Mouse (Mus musculus): ENCODE data around the gene Slc5a11. TPM values are rescaled to one million over a fixed set of nuclear protein-coding genes. Genes with fewer than 3 reads are reported as not detected.

The Slc5a11 gene
- polyA plus RNA-seq, 1 experiment from 2014 or later = 0.51 TPM

GRCm38 (mm10) chr7:123191731-123192130 lies 22.8 kb upstream of the Slc5a11 start:
- H3K4me3 ChIP-seq (replicated peaks) = no peak overlapping the region
- H3K27ac ChIP-seq = no peak overlapping the region
- 91% methylated on average over 5 of the region's 5 CpGs for WGBS
- 0 out of 2 replicates have a peak, but pooled peaks have one; percentile 3 for ATAC-seq (ENCODE audit: insufficient number of reproducible peaks, insufficient read depth, low FRiP score, low TSS enrichment, low read depth)
- no peak overlapping the region for H3K4me2 ChIP-seq
- peaks cover 88% of the 10 kb centered on the region for H3K36me3 ChIP-seq
- H3K9ac ChIP-seq (replicated peaks) = no peak overlapping the region
- H3K9me3 ChIP-seq = no peaks in the 10 kb centered on the region
- H3K27me3 ChIP-seq = no peaks in the 10 kb centered on the region
- H3K4me1 ChIP-seq (replicated peaks) = no peaks in the 10 kb centered on the region

GRCm38 (mm10) chr7:123193201-123193600 lies 21.4 kb upstream of the Slc5a11 start:
- no peaks in the 10 kb centered on the region for H3K4me1 ChIP-seq (replicated peaks)
- H3K36me3 ChIP-seq = peaks cover 74% of the 10 kb centered on the region
- no peak for ATAC-seq (ENCODE audit: insufficient number of reproducible peaks, insufficient read depth, low FRiP score, low TSS enrichment, low read depth)

GRCm38 (mm10) chr7:123194696-123195095 lies 19.9 kb upstream of the Slc5a11 start:
- Histone ChIP-seq H3K9me3 (no peaks in the 10 kb centered on the region), H3K4me1 (replicated peaks) (no peaks in the 10 kb centered on the region), H3K27me3 (no peaks in the 10 kb centered on the region), H3K9ac (replicated peaks) (no peak overlapping the region), H3K4me2 (no peak overlapping the region), H3K36me3 (peaks cover 59% of the 10 kb centered on the region), H3K4me3 (replicated peaks) (no peak overlapping the region), H3K27ac (no peak overlapping the region)
- 95% methylated on average over 8 of the region's 8 CpGs for WGBS
- ATAC-seq (ENCODE audit: insufficient number of reproducible peaks, insufficient read depth, low FRiP score, low TSS enrichment, low read depth) = no peak

More at GRCm38 (mm10) chr7:123193201-123193600, 21.4 kb upstream of the Slc5a11 start:
- H3K9ac ChIP-seq (replicated peaks) = no peak overlapping the region
- H3K27me3 ChIP-seq = no peaks in the 10 kb centered on the region
- H3K27ac ChIP-seq = no peak overlapping the region
- no peak overlapping the region for H3K4me2 ChIP-seq
- H3K9me3 ChIP-seq = no peaks in the 10 kb centered on the region
- WGBS = 94% methylated on average over 12 of the region's 12 CpGs
- H3K4me3 ChIP-seq (replicated peaks) = no peak overlapping the region

- 87% methylated on average over 5 of the region's 5 CpGs for WGBS
- no peaks in the 10 kb centered on the region for H3K4me1 ChIP-seq (replicated peaks)
- no peak overlapping the region for H3K9ac ChIP-seq (replicated peaks)
- peaks cover 42% of the 10 kb centered on the region for H3K36me3 ChIP-seq
- no peaks in the 10 kb centered on the region for H3K9me3 ChIP-seq
- no peaks in the 10 kb centered on the region for H3K27me3 ChIP-seq
- ATAC-seq (ENCODE audit: insufficient number of reproducible peaks, insufficient read depth, low FRiP score, low TSS enrichment, low read depth) = no peak
- no peak overlapping the region for H3K27ac ChIP-seq
- H3K4me2 ChIP-seq = no peak overlapping the region
- no peak overlapping the region for H3K4me3 ChIP-seq (replicated peaks)
These were observed 18.1 kb upstream of the Slc5a11 start for GRCm38 (mm10) chr7:123196432-123196831.

GRCm38 (mm10) chr7:123198695-123199094 lies 15.9 kb upstream of the Slc5a11 start:
- Histone ChIP-seq H3K4me1 (replicated peaks) (no peaks in the 10 kb centered on the region), H3K4me3 (replicated peaks) (no peak overlapping the region), H3K9ac (replicated peaks) (no peak overlapping the region), H3K27ac (no peak overlapping the region), H3K36me3 (peaks cover 22% of the 10 kb centered on the region), H3K4me2 (no peak overlapping the region), H3K27me3 (no peaks in the 10 kb centered on the region), H3K9me3 (no peaks in the 10 kb centered on the region)
- WGBS = 74% methylated on average over 10 of the region's 10 CpGs
- no peak for ATAC-seq (ENCODE audit: insufficient number of reproducible peaks, insufficient read depth, low FRiP score, low TSS enrichment, low read depth)

GRCm38 (mm10) chr7:123199151-123199550 lies 15.4 kb upstream of the Slc5a11 start:
- no peak for ATAC-seq (ENCODE audit: insufficient number of reproducible peaks, insufficient read depth, low FRiP score, low TSS enrichment, low read depth)
- H3K36me3 ChIP-seq = peaks cover 19% of the 10 kb centered on the region
- no peak overlapping the region for H3K4me3 ChIP-seq (replicated peaks)
- 79% methylated on average over 3 of the region's 3 CpGs for WGBS
- H3K4me2 ChIP-seq = no peak overlapping the region
- no peak overlapping the region for H3K9ac ChIP-seq (replicated peaks)
- H3K27ac ChIP-seq = no peak overlapping the region
- H3K27me3 ChIP-seq = no peaks in the 10 kb centered on the region
- H3K9me3 ChIP-seq = no peaks in the 10 kb centered on the region
- H3K4me1 ChIP-seq (replicated peaks) = no peaks in the 10 kb centered on the region

GRCm38 (mm10) chr7:123199656-123200206 lies 14.8 kb upstream of the Slc5a11 start:
- Histone ChIP-seq H3K4me2 (no peak overlapping the region), H3K27ac (no peak overlapping the region), H3K36me3 (peaks cover 13% of the 10 kb centered on the region), H3K4me3 (replicated peaks) (no peak overlapping the region), H3K27me3 (no peaks in the 10 kb centered on the region), H3K9ac (replicated peaks) (no peak overlapping the region), H3K9me3 (no peaks in the 10 kb centered on the region), H3K4me1 (replicated peaks) (no peaks in the 10 kb centered on the region)
- ATAC-seq (ENCODE audit: insufficient number of reproducible peaks, insufficient read depth, low FRiP score, low TSS enrichment, low read depth) = no peak
- WGBS = 95% methylated on average over 15 of the region's 15 CpGs

GRCm38 (mm10) chr7:123200722-123201121 lies 13.9 kb upstream of the Slc5a11 start:
- peaks cover 3% of the 10 kb centered on the region; the same call in 1 of the 2 replicates for H3K36me3 ChIP-seq
- WGBS = 84% methylated on average over 9 of the region's 9 CpGs
- H3K9ac ChIP-seq (replicated peaks) = no peak overlapping the region
- no peaks in the 10 kb centered on the region for H3K4me1 ChIP-seq (replicated peaks)
- H3K9me3 ChIP-seq = no peaks in the 10 kb centered on the region
- no peak overlapping the region for H3K27ac ChIP-seq
- H3K27me3 ChIP-seq = no peaks in the 10 kb centered on the region
- no peak overlapping the region for H3K4me2 ChIP-seq
- no peak overlapping the region for H3K4me3 ChIP-seq (replicated peaks)
- no peak for ATAC-seq (ENCODE audit: insufficient number of reproducible peaks, insufficient read depth, low FRiP score, low TSS enrichment, low read depth)

GRCm38 (mm10) chr7:123205261-123205660 lies 9.3 kb upstream of the Slc5a11 start:
- WGBS = 34% methylated on average over 14 of the region's 14 CpGs
- Histone ChIP-seq H3K4me2 (no peak overlapping the region), H3K27ac (no peak overlapping the region), H3K4me1 (replicated peaks) (no peaks in the 10 kb centered on the region; the same call in 1 of the 2 replicates), H3K4me3 (replicated peaks) (no peak overlapping the region), H3K36me3 (no peaks in the 10 kb centered on the region), H3K9me3 (no peaks in the 10 kb centered on the region), H3K27me3 (no peaks in the 10 kb centered on the region), H3K9ac (replicated peaks) (no peak overlapping the region)
- ATAC-seq (ENCODE audit: insufficient number of reproducible peaks, insufficient read depth, low FRiP score, low TSS enrichment, low read depth) = no peak

GRCm38 (mm10) chr7:123207561-123207960 lies 7.0 kb upstream of the Slc5a11 start:
- ATAC-seq (ENCODE audit: insufficient number of reproducible peaks, insufficient read depth, low FRiP score, low TSS enrichment, low read depth) = no peak
- 80% methylated on average over 6 of the region's 6 CpGs for WGBS

GRCm38 (mm10) chr7:123209864-123210263 lies 4.7 kb upstream of the Slc5a11 start:
- Histone ChIP-seq H3K27ac (no peak overlapping the region), H3K36me3 (no peaks in the 10 kb centered on the region), H3K9ac (replicated peaks) (no peak overlapping the region), H3K4me2 (no peak overlapping the region), H3K9me3 (no peaks in the 10 kb centered on the region), H3K27me3 (no peaks in the 10 kb centered on the region), H3K4me1 (replicated peaks) (peaks cover 8% of the 10 kb centered on the region), H3K4me3 (replicated peaks) (no peak overlapping the region)
- WGBS = 69% methylated on average over 9 of the region's 9 CpGs
- no peak for ATAC-seq (ENCODE audit: insufficient number of reproducible peaks, insufficient read depth, low FRiP score, low TSS enrichment, low read depth)

More at GRCm38 (mm10) chr7:123207561-123207960, 7.0 kb upstream of the Slc5a11 start:
- Histone ChIP-seq H3K27ac (no peak overlapping the region), H3K4me2 (no peak overlapping the region), H3K9me3 (no peaks in the 10 kb centered on the region), H3K9ac (replicated peaks) (no peak overlapping the region), H3K4me1 (replicated peaks) (no peaks in the 10 kb centered on the region; the same call in 1 of the 2 replicates), H3K36me3 (no peaks in the 10 kb centered on the region), H3K27me3 (no peaks in the 10 kb centered on the region), H3K4me3 (replicated peaks) (no peak overlapping the region)

GRCm38 (mm10) chr7:123211461-123211860 lies 3.1 kb upstream of the Slc5a11 start:
- no peak overlapping the region for H3K4me2 ChIP-seq

More at GRCm38 (mm10) chr7:123211461-123211860, 3.1 kb upstream of the Slc5a11 start:
- no peaks in the 10 kb centered on the region for H3K9me3 ChIP-seq
- no peaks in the 10 kb centered on the region for H3K27me3 ChIP-seq
- no peak for ATAC-seq (ENCODE audit: insufficient number of reproducible peaks, insufficient read depth, low FRiP score, low TSS enrichment, low read depth)
- H3K36me3 ChIP-seq = no peaks in the 10 kb centered on the region
- no peak overlapping the region for H3K27ac ChIP-seq
- H3K4me3 ChIP-seq (replicated peaks) = no peak overlapping the region
- WGBS = 60% methylated on average over 5 of the region's 5 CpGs
- no peak overlapping the region for H3K9ac ChIP-seq (replicated peaks)
- peaks cover 13% of the 10 kb centered on the region for H3K4me1 ChIP-seq (replicated peaks)
